Mouse (Mus musculus) neural tube, embryonic 10.5 days (tissue): ENCODE results near the gene Stag1.
"Not testable (repeated sequence)": the region's sequence is repeated elsewhere in the genome, so short reads cannot be mapped to it uniquely, and the experiment has no call there.

Source experiments
- DNase-seq: peaks from one replicate; pipeline ENCODE4 v3.0.0-alpha.2; 2017; ENCODE audit warnings: low spot score; ENCODE audit errors: extremely low spot score

Stag1 gene

GRCm38 (mm10) chr9:100682285-100682684, 84.7 kb downstream of the Stag1 start:
- DNase-seq = no peak

- DNase-seq = peak; percentile 21
Measured at GRCm38 (mm10) chr9:100685769-100686487, 88.3 kb downstream of the Stag1 start.

GRCm38 (mm10) chr9:100689765-100690316, 92.2 kb downstream of the Stag1 start:
- DNase-seq = no peak

GRCm38 (mm10) chr9:100692239-100692638, 94.6 kb downstream of the Stag1 start:
- no peak for DNase-seq

- no peak for DNase-seq
Measured at GRCm38 (mm10) chr9:100696537-100696936, 98.9 kb downstream of the Stag1 start.

GRCm38 (mm10) chr9:100707644-100708043, 110.0 kb downstream of the Stag1 start:
- no peak for DNase-seq

- no peak for DNase-seq
Measured at GRCm38 (mm10) chr9:100711665-100712064, 114.1 kb downstream of the Stag1 start.

GRCm38 (mm10) chr9:100724832-100725231, 127.2 kb downstream of the Stag1 start:
- DNase-seq = not testable (repeated sequence)

- DNase-seq = no peak
Measured at GRCm38 (mm10) chr9:100731839-100732238, 134.2 kb downstream of the Stag1 start.

GRCm38 (mm10) chr9:100733907-100734440, 136.4 kb downstream of the Stag1 start:
- no peak for DNase-seq

- DNase-seq = no peak
Measured at GRCm38 (mm10) chr9:100735993-100736645, 138.5 kb downstream of the Stag1 start.

- DNase-seq = no peak
Measured at GRCm38 (mm10) chr9:100736646-100737031, 139.0 kb downstream of the Stag1 start.

- DNase-seq = not testable (repeated sequence)
Measured at GRCm38 (mm10) chr9:100777238-100777637, 179.6 kb downstream of the Stag1 start.

- DNase-seq = no peak
Measured at GRCm38 (mm10) chr9:100865984-100866383, 268.4 kb downstream of the Stag1 start.

GRCm38 (mm10) chr9:100869635-100870034, 272.0 kb downstream of the Stag1 start:
- DNase-seq = no peak

- no peak for DNase-seq
Measured at GRCm38 (mm10) chr9:100896111-100896510, 298.5 kb downstream of the Stag1 start.

- no peak for DNase-seq
Measured at GRCm38 (mm10) chr9:100898042-100898441, 300.4 kb downstream of the Stag1 start.

GRCm38 (mm10) chr9:100910352-100910751, 312.8 kb downstream of the Stag1 start:
- no peak for DNase-seq

- DNase-seq = no peak
Measured at GRCm38 (mm10) chr9:100917111-100917510, 319.5 kb downstream of the Stag1 start.

GRCm38 (mm10) chr9:100926629-100927028, 329.0 kb downstream of the Stag1 start:
- DNase-seq = no peak

GRCm38 (mm10) chr9:100942042-100942441, 344.4 kb downstream of the Stag1 start:
- no peak for DNase-seq

GRCm38 (mm10) chr9:100944677-100945365, 347.2 kb downstream of the Stag1 start:
- no peak for DNase-seq
